Mouse (Mus musculus) cerebellum, adult 9-10 months (tissue): Measurements from ENCODE around the gene Mks1.

Experiments used
- DNase-seq: peaks from one replicate; pipeline ENCODE4 v3.0.0; 2022

Mks1 gene

DNA sequence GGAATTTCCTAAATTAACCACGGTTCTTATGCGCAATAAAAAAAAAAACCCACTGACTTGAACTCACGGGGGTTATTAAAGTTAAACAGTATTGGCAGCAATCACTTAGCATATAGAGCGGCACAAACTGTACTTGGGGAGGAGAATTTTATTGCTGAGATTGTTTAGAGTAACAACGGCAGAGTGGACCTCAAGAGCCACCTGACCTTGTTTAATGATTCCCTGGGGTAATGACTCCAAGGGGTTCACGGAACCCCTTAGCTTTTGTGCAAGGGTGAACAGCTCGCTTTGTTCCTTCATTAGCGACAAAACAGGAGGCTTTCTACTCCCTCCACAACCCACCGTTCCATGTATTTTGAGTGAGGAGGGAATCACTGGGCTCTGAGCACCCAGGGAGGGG lies 26.8 kb downstream of the Mks1 start:
- no peak for DNase-seq

DNA sequence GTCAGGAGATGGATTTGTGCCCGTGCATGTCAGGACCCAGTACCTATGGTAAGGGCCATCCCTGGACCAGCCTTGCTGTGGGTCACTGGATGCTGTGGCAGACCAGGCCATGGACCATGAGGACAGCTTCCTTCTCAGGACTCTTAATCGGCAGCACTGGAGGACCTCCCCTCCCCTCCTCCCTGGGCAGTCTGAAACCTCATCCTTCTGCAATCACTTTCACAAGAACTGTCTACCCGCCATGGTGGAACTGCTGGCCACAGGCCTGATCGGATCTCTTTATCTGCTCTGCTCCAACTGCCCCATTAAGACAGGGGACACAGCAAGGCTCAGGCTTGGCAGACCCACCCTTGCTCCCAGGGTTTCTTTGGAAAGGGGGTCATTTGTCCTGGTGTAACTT lies 28.7 kb downstream of the Mks1 start:
- DNase-seq: no peak

DNA sequence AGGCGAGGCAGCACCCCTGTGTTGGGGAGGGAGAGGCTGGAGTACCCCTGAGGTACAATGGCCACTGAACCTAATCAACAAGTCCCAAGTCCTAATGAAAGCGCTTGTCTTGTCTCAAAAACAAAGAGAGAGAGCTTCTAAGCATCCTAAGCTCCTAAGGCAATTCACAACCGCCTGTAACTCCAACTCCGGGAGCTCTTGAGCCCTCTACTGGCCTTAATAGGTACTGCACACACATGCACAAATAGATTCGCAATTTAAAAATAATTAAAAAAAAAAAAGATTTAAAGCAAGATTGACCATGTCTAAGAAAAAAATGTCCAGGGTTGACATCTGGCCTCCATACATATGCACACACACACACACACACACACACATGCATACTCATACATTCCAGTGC lies 30.5 kb downstream of the Mks1 start:
- no peak for DNase-seq

DNA sequence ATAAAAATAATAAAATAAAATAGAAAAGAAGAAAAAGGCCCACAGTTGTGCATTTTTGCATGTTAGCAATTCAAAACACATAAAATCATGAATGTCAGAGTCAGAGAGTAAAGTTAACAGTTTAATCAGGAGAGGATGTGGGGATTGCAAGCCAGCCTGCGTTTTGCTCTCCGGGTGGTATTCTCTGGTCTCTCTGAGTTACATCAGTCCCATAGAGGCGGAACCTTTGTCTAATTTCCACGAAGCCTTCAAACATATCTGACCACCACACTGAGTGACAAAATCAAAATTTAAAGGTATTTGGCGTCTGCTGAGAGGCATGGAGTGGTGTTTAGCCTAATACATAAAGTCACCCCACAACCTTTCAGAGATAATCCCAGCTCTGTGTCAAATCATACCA lies 31.8 kb downstream of the Mks1 start:
- DNase-seq: no peak

DNA sequence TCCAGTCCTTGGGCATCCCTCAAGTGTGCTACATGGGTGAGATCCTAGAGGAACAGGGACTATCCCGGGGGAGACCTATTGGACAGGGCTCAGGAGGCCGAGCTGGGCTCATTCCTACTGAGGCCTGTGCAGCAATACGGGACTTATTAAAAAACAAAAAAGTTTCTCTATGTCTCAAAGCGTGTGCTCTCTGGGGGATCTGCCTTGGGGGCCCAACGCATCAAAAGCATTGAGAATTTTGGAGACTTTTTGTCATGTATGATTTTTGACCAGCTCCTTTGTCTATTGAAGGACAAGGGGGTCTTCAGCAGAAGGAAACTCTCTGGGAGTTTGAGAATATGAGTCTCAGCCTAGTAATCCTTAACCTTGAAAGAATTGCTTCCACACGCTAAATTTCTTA lies 39.2 kb downstream of the Mks1 start, which contains the start of gene Olfr462:
Olfr462 (minus strand) TSS at position 101 of the 400 bp plus-strand sequence.
- DNase-seq: no peak

DNA sequence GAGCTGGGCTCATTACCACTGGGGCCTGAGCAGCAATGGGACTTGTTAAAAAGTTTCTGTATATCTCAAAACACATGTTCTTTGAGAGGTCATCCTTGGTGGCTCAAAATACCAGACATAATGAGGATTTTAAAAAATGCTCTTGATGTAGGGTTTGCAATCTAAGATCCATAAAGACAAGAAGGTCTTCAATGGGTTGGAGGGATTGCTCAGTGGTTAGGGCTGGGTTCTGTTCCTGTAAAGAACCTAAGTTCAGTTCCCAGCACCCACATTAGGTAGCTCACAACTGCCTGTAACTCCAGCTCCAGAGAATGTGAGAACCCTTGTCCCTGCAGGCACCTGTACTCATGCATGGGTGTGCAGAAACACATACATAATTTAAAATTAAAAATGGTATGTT lies 44.3 kb downstream of the Mks1 start, which contains the start of gene Olfr463:
Olfr463 (minus strand) TSS at position 101 of the 400 bp plus-strand sequence.
- no peak for DNase-seq

DNA sequence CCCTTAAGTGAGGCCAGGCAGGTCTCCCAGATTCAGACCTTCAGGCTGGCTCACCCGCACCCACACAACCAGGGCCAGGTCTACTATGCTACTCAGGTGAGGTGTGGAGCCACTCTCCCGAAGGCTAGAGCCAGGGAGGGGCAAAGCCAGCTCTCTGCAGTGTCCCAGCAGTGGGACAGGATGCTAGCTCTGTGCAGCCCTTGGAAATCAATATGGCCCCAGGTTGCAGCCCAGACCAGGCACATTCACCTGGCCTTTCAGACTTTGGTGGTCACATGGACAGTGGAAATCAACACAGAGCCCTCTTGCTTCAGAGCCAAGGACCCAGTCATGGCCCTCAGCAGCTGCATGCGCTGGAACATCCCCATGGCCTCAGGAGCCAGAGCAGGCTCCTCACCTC lies 51.3 kb downstream of the Mks1 start:
- no peak for DNase-seq
